Mouse (Mus musculus) kidney, postnatal 14 days (tissue): ENCODE measurements around the gene Atf7ip.

ENCODE experiments used
- DNase-seq: peaks from one replicate; pipeline ENCODE4 v3.0.0; 2022; ENCODE audit warnings: mixed read lengths

The Atf7ip gene

GRCm38 (mm10) chr6:136554774-136555522 is 49.0 kb downstream of the Atf7ip start:
- peak; percentile 36 for DNase-seq

GRCm38 (mm10) chr6:136555523-136555915 is 49.6 kb downstream of the Atf7ip start:
- DNase-seq, result peak; percentile 61

- no peak for DNase-seq
Observed at GRCm38 (mm10) chr6:136558288-136559005, 52.5 kb downstream of the Atf7ip start.

- DNase-seq, result no peak
Observed at GRCm38 (mm10) chr6:136566002-136566401, 60.0 kb downstream of the Atf7ip start.

GRCm38 (mm10) chr6:136590739-136591138 is 84.8 kb downstream of the Atf7ip start:
- DNase-seq, result no peak

- DNase-seq, result no peak
Observed at GRCm38 (mm10) chr6:136594541-136594940, 88.6 kb downstream of the Atf7ip start.

GRCm38 (mm10) chr6:136602601-136603000 is 96.6 kb downstream of the Atf7ip start:
- DNase-seq, result no peak

- DNase-seq, result no peak
Observed at GRCm38 (mm10) chr6:136611351-136612215, 105.6 kb downstream of the Atf7ip start.

- DNase-seq, result no peak
Observed at GRCm38 (mm10) chr6:136612312-136612711, 106.3 kb downstream of the Atf7ip start.

GRCm38 (mm10) chr6:136614156-136614555 is 108.2 kb downstream of the Atf7ip start:
- DNase-seq, result no peak

GRCm38 (mm10) chr6:136620361-136621139 is 114.6 kb downstream of the Atf7ip start:
- DNase-seq, result peak; percentile 88

- DNase-seq, result no peak
Observed at GRCm38 (mm10) chr6:136625421-136625820, 119.5 kb downstream of the Atf7ip start.

- DNase-seq, result no peak
Observed at GRCm38 (mm10) chr6:136629639-136630038, 123.7 kb downstream of the Atf7ip start.

- DNase-seq, result no peak
Observed at GRCm38 (mm10) chr6:136631519-136631918, 125.6 kb downstream of the Atf7ip start.

- no peak for DNase-seq
Observed at GRCm38 (mm10) chr6:136631945-136632534, 126.1 kb downstream of the Atf7ip start.

- DNase-seq, result no peak
Observed at GRCm38 (mm10) chr6:136633154-136633553, 127.2 kb downstream of the Atf7ip start.

- no peak for DNase-seq
Observed at GRCm38 (mm10) chr6:136633719-136634118, 127.8 kb downstream of the Atf7ip start.

GRCm38 (mm10) chr6:136634982-136635381 is 129.0 kb downstream of the Atf7ip start:
- DNase-seq, result no peak

- no peak for DNase-seq
Observed at GRCm38 (mm10) chr6:136644171-136644570, 138.2 kb downstream of the Atf7ip start.

GRCm38 (mm10) chr6:136645754-136646153 is 139.8 kb downstream of the Atf7ip start:
- no peak for DNase-seq

GRCm38 (mm10) chr6:136646207-136646606 is 140.2 kb downstream of the Atf7ip start:
- no peak for DNase-seq

GRCm38 (mm10) chr6:136647455-136647861 is 141.5 kb downstream of the Atf7ip start:
- DNase-seq, result no peak
